Mouse (Mus musculus): ENCODE data around the gene a. TPM values are rescaled to one million over a fixed set of nuclear protein-coding genes. Genes with fewer than 3 reads are reported as not detected.

a gene
- polyA plus RNA-seq, 1 experiment from 2014 or later, result 3.3 TPM

DNA sequence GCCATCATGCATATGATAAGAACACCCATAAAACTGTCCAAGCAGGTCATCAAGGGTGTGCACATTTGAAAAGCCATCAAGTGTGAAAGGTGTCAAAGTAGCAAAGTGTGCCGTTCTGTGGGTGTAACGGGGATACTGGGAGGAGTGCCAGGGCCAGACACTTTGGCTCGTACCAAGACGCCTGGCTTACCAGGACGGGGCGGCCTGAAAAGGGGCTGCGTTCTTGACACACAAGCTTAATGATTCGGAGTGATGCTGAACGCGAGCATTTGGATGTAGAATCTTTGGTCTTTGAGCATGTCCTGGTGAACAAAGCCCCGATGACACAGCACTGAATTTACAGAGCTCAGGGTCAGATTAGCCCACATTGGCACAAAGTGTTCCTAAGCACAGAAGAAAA, 4.4 kb upstream of the a start:
- Histone ChIP-seq H3K4me3 (ENCODE audit: low read depth, low read length) (no peak overlapping the region), H3K9ac (replicated peaks; ENCODE audit: low read length) (no peak overlapping the region), H3K27ac (replicated peaks; ENCODE audit: low read depth, low read length) (no peak overlapping the region), H3K4me2 (ENCODE audit: low read depth, low read length) (no peak overlapping the region), H3K9me3 (replicated peaks; ENCODE audit: control insufficient read depth, low read length) (no peaks in the 10 kb centered on the region), H3K27me3 (ENCODE audit: control insufficient read depth, insufficient read depth, low read length) (no peaks in the 10 kb centered on the region), H3K4me1 (ENCODE audit: control insufficient read depth, insufficient read depth, low read length) (no peaks in the 10 kb centered on the region), H3K36me3 (replicated peaks; ENCODE audit: control insufficient read depth, insufficient read depth, low read depth, low read length) (no peaks in the 10 kb centered on the region)
- 86% methylated on average over 11 of the region's 11 CpGs for WGBS
- DNase-seq (ENCODE audit: low spot score) (no peak), ATAC-seq (replicated peaks; ENCODE audit: insufficient number of reproducible peaks, low FRiP score, low TSS enrichment, low read depth) (no peak)

DNA sequence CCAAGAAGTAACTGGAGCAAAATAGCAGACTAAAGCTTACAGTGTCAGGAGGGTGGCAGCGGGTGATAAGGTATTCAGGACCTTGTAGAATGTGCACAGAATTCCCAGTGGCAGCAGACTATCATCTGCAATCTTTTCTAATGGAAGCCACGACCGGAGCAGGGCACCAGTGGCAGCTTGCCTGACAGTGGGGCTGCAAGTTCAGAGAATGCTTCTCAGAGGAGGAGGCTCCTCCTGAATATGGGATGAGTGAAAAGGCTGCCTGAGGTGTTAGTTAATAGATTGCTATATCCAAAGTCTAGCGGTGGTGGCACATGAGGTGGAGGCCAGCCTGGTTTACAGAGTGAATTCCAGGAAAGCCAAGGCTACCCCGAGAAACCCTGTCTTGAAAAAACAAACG, 1.8 kb upstream of the a start:
- H3K9me3 ChIP-seq (replicated peaks; ENCODE audit: control insufficient read depth, low read length), result no peaks in the 10 kb centered on the region
- ATAC-seq (replicated peaks; ENCODE audit: insufficient number of reproducible peaks, low FRiP score, low TSS enrichment, low read depth) (no peak), DNase-seq (ENCODE audit: low spot score) (no peak)
- H3K4me2 ChIP-seq (ENCODE audit: low read depth, low read length), result no peak overlapping the region
- no peak overlapping the region for H3K4me3 ChIP-seq (ENCODE audit: low read depth, low read length)
- no peaks in the 10 kb centered on the region for H3K36me3 ChIP-seq (replicated peaks; ENCODE audit: control insufficient read depth, insufficient read depth, low read depth, low read length)
- H3K27ac ChIP-seq (replicated peaks; ENCODE audit: low read depth, low read length), result no peak overlapping the region
- WGBS, result 73% methylated on average over 6 of the region's 6 CpGs
- H3K4me1 ChIP-seq (ENCODE audit: control insufficient read depth, insufficient read depth, low read length), result no peaks in the 10 kb centered on the region
- no peak overlapping the region for H3K9ac ChIP-seq (replicated peaks; ENCODE audit: low read length)
- H3K27me3 ChIP-seq (ENCODE audit: control insufficient read depth, insufficient read depth, low read length), result no peaks in the 10 kb centered on the region

DNA sequence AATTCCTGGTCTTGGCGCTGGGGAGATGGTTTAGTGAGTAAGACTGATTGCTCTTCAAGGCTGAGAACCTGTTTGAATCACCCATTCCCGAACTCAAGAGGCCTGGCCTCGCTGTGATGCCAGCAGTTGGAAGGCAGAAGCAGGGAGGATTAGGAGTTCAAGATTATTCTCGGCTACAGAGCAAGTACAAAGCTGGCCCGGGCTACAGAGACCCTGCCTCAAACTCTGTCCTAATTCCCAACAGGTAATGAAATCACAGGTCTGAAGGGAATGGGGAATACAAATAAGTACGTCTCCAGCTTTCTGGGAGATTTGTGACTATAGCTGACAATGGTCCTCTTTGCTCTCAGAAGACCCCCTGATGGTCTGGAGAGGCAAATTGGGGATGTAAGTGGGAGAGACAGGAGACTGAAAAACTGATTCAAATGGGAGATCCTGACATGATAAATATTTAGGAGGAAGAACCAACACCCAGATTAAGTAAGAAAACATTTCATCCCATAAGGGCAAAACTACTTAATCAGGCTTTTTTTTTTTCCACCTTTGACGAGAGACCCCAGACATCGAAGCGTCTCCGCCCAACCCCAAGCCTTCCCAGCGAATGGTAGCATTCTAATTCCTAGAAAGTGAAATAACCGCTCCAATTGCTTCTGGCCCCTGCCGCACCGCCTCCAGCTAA, 1.1 kb upstream of the a start:
- Histone ChIP-seq H3K9me3 (replicated peaks; ENCODE audit: control insufficient read depth, low read length) (no peaks in the 10 kb centered on the region), H3K36me3 (replicated peaks; ENCODE audit: control insufficient read depth, insufficient read depth, low read depth, low read length) (no peaks in the 10 kb centered on the region), H3K4me2 (ENCODE audit: low read depth, low read length) (peak overlapping the region; percentile 34), H3K9ac (replicated peaks; ENCODE audit: low read length) (no peak overlapping the region; the same call in 1 of the 2 replicates), H3K4me1 (ENCODE audit: control insufficient read depth, insufficient read depth, low read length) (no peaks in the 10 kb centered on the region), H3K4me3 (ENCODE audit: low read depth, low read length) (peak overlapping the region; percentile 24), H3K27me3 (ENCODE audit: control insufficient read depth, insufficient read depth, low read length) (no peaks in the 10 kb centered on the region), H3K27ac (replicated peaks; ENCODE audit: low read depth, low read length) (no peak overlapping the region)
- no peak for ATAC-seq (replicated peaks; ENCODE audit: insufficient number of reproducible peaks, low FRiP score, low TSS enrichment, low read depth)
- DNase-seq (ENCODE audit: low spot score), result peak; percentile 17
- WGBS, result 6% methylated on average over 14 of the region's 14 CpGs

GRCm38 (mm10) chr2:154791661-154792642, 750 bp downstream of the a start:
- under 1% methylated on average over 64 of the region's 67 CpGs for WGBS
- no peaks in the 10 kb centered on the region for H3K4me1 ChIP-seq (ENCODE audit: control insufficient read depth, insufficient read depth, low read length)

GRCm38 (mm10) chr2:154803372-154803771, 12.2 kb downstream of the a start:
- Histone ChIP-seq H3K4me3 (ENCODE audit: low read depth, low read length) (no peak overlapping the region), H3K4me1 (ENCODE audit: control insufficient read depth, insufficient read depth, low read length) (no peaks in the 10 kb centered on the region), H3K27me3 (ENCODE audit: control insufficient read depth, insufficient read depth, low read length) (no peaks in the 10 kb centered on the region), H3K27ac (replicated peaks; ENCODE audit: low read depth, low read length) (no peak overlapping the region), H3K9me3 (replicated peaks; ENCODE audit: control insufficient read depth, low read length) (no peaks in the 10 kb centered on the region), H3K36me3 (replicated peaks; ENCODE audit: control insufficient read depth, insufficient read depth, low read depth, low read length) (no peaks in the 10 kb centered on the region), H3K4me2 (ENCODE audit: low read depth, low read length) (no peak overlapping the region), H3K9ac (replicated peaks; ENCODE audit: low read length) (no peak overlapping the region)
- ATAC-seq (replicated peaks; ENCODE audit: insufficient number of reproducible peaks, low FRiP score, low TSS enrichment, low read depth) (no peak), DNase-seq (ENCODE audit: low spot score) (no peak)
- WGBS, result 64% methylated on average over 1 of the region's 1 CpGs

More at GRCm38 (mm10) chr2:154791661-154792642, 750 bp downstream of the a start:
- peak; percentile 26; the same call in 1 of the 2 replicates for ATAC-seq (replicated peaks; ENCODE audit: insufficient number of reproducible peaks, low FRiP score, low TSS enrichment, low read depth)
- H3K4me2 ChIP-seq (ENCODE audit: low read depth, low read length), result peak overlapping the region; percentile 57
- H3K9me3 ChIP-seq (replicated peaks; ENCODE audit: control insufficient read depth, low read length), result no peaks in the 10 kb centered on the region
- peak overlapping the region; percentile 98 for H3K9ac ChIP-seq (replicated peaks; ENCODE audit: low read length)
- peak overlapping the region; percentile 90 for H3K27ac ChIP-seq (replicated peaks; ENCODE audit: low read depth, low read length)
- no peaks in the 10 kb centered on the region; the same call in 1 of the 2 replicates for H3K36me3 ChIP-seq (replicated peaks; ENCODE audit: control insufficient read depth, insufficient read depth, low read depth, low read length)
- H3K27me3 ChIP-seq (ENCODE audit: control insufficient read depth, insufficient read depth, low read length), result no peaks in the 10 kb centered on the region
- peak overlapping the region; percentile 97 for H3K4me3 ChIP-seq (ENCODE audit: low read depth, low read length)
- DNase-seq (ENCODE audit: low spot score), result peak; percentile 74

- no peak for ATAC-seq (replicated peaks; ENCODE audit: insufficient number of reproducible peaks, low FRiP score, low TSS enrichment, low read depth)
- H3K9me3 ChIP-seq (replicated peaks; ENCODE audit: control insufficient read depth, low read length), result no peaks in the 10 kb centered on the region
- no peak overlapping the region for H3K27ac ChIP-seq (replicated peaks; ENCODE audit: low read depth, low read length)
- no peak overlapping the region for H3K4me2 ChIP-seq (ENCODE audit: low read depth, low read length)
- 79% methylated on average over 4 of the region's 4 CpGs for WGBS
- no peaks in the 10 kb centered on the region for H3K27me3 ChIP-seq (ENCODE audit: control insufficient read depth, insufficient read depth, low read length)
- H3K9ac ChIP-seq (replicated peaks; ENCODE audit: low read length), result no peak overlapping the region
- no peak for DNase-seq (ENCODE audit: low spot score)
- no peaks in the 10 kb centered on the region for H3K4me1 ChIP-seq (ENCODE audit: control insufficient read depth, insufficient read depth, low read length)
- H3K4me3 ChIP-seq (ENCODE audit: low read depth, low read length), result no peak overlapping the region
- no peaks in the 10 kb centered on the region for H3K36me3 ChIP-seq (replicated peaks; ENCODE audit: control insufficient read depth, insufficient read depth, low read depth, low read length)
Observed at GRCm38 (mm10) chr2:154803845-154804244, 12.6 kb downstream of the a start.

- H3K36me3 ChIP-seq (replicated peaks; ENCODE audit: control insufficient read depth, insufficient read depth, low read depth, low read length), result no peaks in the 10 kb centered on the region
- H3K9me3 ChIP-seq (replicated peaks; ENCODE audit: control insufficient read depth, low read length), result no peaks in the 10 kb centered on the region
- no peak overlapping the region for H3K4me2 ChIP-seq (ENCODE audit: low read depth, low read length)
- no peak overlapping the region for H3K27ac ChIP-seq (replicated peaks; ENCODE audit: low read depth, low read length)
- ATAC-seq (replicated peaks; ENCODE audit: insufficient number of reproducible peaks, low FRiP score, low TSS enrichment, low read depth), result no peak
- H3K4me3 ChIP-seq (ENCODE audit: low read depth, low read length), result no peak overlapping the region
- H3K27me3 ChIP-seq (ENCODE audit: control insufficient read depth, insufficient read depth, low read length), result no peaks in the 10 kb centered on the region
- WGBS, result 44% methylated on average over 1 of the region's 1 CpGs
- no peak overlapping the region for H3K9ac ChIP-seq (replicated peaks; ENCODE audit: low read length)
- DNase-seq (ENCODE audit: low spot score), result no peak
- H3K4me1 ChIP-seq (ENCODE audit: control insufficient read depth, insufficient read depth, low read length), result no peaks in the 10 kb centered on the region
Observed at GRCm38 (mm10) chr2:154807689-154808088, 16.5 kb downstream of the a start.

Measured in embryonic facial prominence, embryonic 11.5 days (tissue).